Comparison of ENCODE assay signal across 8 mouse cellular contexts in the genomic region with DNA sequence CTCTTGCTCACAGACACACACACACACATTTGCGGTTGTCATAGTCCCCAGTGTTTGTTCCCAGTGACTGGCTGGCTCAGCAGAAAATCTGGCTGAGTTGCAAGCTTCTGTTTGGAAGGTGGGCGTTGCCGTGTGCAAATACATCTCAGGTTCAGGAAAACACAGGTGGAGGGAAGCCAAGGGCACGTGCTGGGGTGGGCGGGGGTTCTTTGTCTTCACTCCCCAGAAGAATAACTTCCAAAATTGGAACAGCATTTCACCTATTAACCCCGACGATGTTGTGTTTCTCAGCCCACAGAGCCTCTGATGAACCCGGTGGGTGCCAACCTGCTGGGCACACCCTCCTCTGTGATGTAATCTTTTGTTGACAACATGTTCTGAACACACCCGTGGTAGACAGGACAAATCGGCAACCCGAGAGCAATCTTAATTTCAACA.
DNase-seq lines count a peak whose midpoint lies in the region.

No protein-coding gene starts in this region.

- peak; percentile 37 to 50 for DNase-seq in cerebellum, postnatal 10 days
- no peak for DNase-seq in cerebellum, postnatal 25 days
- DNase-seq in CD4-positive helper T cell, adult 2 months (ENCODE audit: low read depth, low spot score), result peak; percentile 48
- DNase-seq in induced T-regulatory cell, adult 2 months (ENCODE audit: low read depth), result peak; percentile 84
- DNase-seq in lung, postnatal 10 days, result peak; percentile 38
- no peak for DNase-seq in thymus, postnatal 25 days
- DNase-seq in gastrocnemius, postnatal 25 days, result no peak
- no peak for DNase-seq in gastrocnemius, adult 8-10 months (ENCODE audit: low spot score in 2 of 2)

Comparison
In these comparisons a context has a peak if more than half of its experiments do, and no peak if none do; other contexts are left out.
1. DNase-seq: peak in cerebellum, postnatal 10 days (2 of 2), CD4-positive helper T cell, adult 2 months (single experiment), induced T-regulatory cell, adult 2 months (single experiment) and lung, postnatal 10 days (single experiment); none in cerebellum, postnatal 25 days (0 of 2), thymus, postnatal 25 days (single experiment), gastrocnemius, postnatal 25 days (single experiment) and gastrocnemius, adult 8-10 months (0 of 2).